Mouse (Mus musculus) naive thymus-derived CD4-positive, alpha-beta T cell, adult 2 months (primary cell): ENCODE results near the gene Zfp398.

ENCODE experiments used
- DNase-seq: peaks from one replicate; pipeline ENCODE4 v3.0.0-alpha.2; 2011; ENCODE audit warnings: low read depth

Zfp398 gene

DNA sequence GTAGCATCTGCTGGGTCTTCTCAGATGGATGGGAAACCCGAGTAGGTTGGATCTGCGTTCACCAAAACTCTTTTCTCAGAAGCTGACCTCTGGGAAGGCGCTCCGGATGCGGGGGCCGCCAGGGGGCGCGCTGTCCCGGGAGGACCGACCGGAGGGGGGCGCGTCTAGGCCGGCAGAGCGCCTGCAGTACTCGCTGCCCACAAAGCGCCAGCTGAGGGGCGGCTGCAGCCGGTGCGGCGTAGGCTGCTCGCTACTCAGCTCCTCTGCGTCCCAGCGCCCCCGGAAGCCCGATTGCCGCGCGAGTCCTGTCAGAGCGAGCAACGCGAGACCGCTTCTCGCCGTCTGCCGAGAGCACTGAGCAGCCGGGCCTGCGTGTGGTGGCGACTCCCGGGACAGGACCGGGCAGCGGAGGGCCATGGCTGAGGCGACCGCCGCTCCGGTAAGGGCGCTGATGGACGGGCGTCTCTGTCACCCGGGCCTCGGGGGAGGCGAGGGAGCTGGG is at the start of gene Zfp398:
TSS of gene Zfp398 (plus strand) at position 180 of the 502 bp plus-strand sequence.
- peak; percentile 95 for DNase-seq

DNA sequence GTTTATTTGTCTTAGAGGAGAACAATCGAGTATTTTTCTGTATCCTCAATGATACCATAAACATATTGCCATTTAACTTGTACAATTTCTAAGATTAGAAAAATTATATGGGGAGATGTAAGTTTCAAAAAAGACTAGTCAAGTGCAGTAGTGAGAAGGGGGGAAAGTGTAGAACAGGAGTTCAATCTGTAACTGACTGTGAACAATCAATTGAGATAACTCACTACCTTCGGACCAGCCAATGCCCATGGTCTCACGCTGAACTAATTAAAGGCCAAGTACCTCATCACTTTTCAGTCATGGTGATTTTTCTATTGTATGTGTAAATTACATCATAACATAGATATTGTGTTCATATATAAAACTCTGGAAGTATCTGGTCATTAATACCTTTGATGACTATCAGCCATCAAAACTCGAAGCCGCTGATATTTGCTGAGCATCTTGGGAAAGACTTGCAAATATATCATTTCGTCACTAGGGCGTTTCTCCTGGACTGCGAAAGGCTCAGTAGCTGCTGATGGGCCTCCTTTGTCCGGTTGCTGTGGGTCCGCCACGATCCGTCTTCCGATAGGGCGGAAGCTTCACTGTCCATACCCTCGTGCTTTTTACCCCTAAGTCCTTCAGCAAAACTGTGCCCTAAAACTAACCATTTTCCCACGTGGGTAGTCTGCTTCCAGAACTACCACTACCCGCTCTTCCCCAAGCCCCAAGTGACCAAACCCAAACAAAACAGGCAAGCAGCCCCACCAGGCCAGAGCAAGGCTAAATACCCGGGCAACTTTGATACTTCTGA is 47.3 kb upstream of the Zfp398 start:
- peak; percentile 93 for DNase-seq

GRCm38 (mm10) chr6:47788821-47789220 is 46.6 kb upstream of the Zfp398 start:
- no peak for DNase-seq

DNA sequence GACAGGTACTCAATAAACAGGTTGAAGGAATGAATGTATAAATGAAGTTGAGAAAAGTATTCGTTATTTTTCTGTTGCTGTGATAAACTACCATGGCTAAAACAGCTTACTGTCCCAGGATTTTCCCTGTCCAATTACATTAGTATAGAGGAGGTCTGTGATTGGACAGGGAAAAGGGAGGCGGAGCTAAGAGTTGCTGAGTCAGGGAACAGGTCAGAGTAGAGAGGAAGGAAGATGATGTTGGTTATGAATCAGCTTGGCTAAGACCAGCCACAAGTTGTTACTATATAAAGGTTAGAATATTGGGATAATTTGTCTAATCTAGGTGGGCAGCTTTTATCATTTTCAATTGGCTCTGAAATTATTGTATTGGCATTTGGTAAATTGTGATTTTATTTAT is 44.7 kb upstream of the Zfp398 start:
- no peak for DNase-seq

- DNase-seq, result no peak
Observed at GRCm38 (mm10) chr6:47792533-47792932, 42.9 kb upstream of the Zfp398 start.

- no peak for DNase-seq
Observed at GRCm38 (mm10) chr6:47793284-47793683, 42.2 kb upstream of the Zfp398 start.

- peak; percentile 53 for DNase-seq
Observed at GRCm38 (mm10) chr6:47794106-47794830, 41.2 kb upstream of the Zfp398 start.

DNA sequence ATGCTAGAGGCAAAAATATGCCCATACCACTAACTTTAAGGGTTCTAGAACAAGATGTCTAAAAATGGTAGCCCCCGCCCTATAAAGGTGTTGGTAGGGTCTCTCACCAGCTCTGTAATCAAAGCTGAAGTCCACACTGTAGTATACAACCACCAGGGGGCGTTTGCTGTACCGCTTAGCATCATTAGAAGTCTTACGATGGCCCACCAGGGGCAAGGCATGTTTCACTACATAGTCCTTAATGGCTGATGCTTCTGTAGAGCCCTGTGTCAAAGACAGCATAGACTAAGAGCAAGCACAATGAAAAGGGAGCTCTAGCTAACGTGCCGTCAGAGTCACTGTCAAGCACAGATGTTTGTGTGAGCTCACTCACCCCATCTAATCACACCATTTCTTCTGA is 36.4 kb upstream of the Zfp398 start:
- DNase-seq, result peak; percentile 90

- no peak for DNase-seq
Observed at GRCm38 (mm10) chr6:47805520-47805919, 29.9 kb upstream of the Zfp398 start.

- DNase-seq, result no peak
Observed at GRCm38 (mm10) chr6:47807419-47807818, 28.0 kb upstream of the Zfp398 start.

DNA sequence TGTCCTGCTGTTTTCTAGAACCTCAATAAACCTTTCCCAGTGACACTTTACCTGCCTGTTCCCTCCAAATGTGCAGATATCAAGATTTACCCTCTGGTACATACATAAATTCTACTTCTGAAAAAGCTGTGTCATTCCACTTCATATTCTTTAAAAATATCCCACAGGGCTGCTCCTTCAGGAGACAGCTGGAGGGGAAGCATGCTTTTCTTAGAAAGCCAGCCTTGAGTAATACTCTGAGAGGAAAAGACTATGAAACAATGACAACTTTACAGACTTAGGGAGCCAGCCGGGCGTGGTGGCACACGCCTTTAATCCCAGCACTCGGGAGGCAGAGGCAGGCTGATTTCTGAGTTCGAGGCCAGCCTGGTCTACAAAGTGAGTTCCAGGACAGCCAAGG is 26.9 kb upstream of the Zfp398 start:
- no peak for DNase-seq

- DNase-seq, result no peak
Observed at GRCm38 (mm10) chr6:47809053-47809452, 26.4 kb upstream of the Zfp398 start.

GRCm38 (mm10) chr6:47810181-47810580 is 25.3 kb upstream of the Zfp398 start:
- peak; percentile 33 for DNase-seq

- no peak for DNase-seq
Observed at GRCm38 (mm10) chr6:47811324-47811723, 24.1 kb upstream of the Zfp398 start.

GRCm38 (mm10) chr6:47812271-47812915 is 23.1 kb upstream of the Zfp398 start:
- no peak for DNase-seq

DNA sequence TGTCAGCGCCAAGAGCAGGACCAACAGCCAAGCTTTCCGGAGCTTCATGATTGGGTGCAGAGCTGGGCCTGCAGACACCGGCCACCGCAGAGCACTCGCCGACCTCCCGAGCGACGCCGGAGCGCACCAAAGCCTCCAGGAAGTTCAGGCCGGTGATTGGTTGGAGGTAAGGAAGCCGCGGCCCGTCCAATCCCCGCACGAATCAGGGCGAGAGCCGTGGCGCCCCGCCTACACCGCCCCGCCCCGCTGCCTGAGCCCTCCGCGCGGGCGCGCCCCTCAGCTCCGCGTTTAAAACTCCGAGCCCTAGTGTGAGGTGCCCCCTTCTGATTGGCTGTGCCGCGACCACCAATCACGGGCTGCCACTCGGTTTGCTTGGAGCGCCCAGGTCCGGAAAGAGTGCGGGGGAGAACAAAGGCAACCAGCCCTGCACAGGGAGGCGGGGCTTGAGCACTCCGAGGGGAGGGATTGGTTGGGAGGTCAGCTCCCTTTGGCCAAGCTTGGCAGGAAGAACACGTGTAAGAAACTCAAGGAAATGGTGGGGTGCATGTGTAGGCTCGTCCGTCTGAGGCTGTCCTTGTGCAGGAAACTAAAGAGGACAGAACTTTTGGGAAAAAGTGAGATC is 22.1 kb upstream of the Zfp398 start, which contains the start of gene Pdia4:
TSS of gene Pdia4 (minus strand) at position 174 of the 622 bp plus-strand sequence.
- DNase-seq, result peak; percentile 97

DNA sequence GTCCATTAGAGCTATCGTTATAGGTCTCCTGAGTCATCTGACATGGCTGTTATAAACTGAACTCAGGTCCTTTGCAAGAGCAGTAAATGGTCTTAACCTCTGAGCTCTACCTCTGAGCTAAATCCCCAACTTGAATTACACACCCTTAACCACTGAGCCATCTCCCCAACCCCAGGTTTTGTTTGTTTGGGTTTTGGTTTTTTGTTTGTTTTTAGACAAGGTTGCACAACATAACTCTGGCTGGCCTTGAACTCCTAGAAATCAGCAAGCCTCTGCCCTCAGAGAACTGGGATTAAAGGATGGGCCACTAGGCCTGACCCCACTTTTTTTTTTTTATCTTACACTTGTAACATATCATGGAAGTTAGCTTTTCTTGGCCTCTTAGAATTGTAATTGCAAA is 19.3 kb upstream of the Zfp398 start:
- no peak for DNase-seq

GRCm38 (mm10) chr6:47818721-47819120 is 16.7 kb upstream of the Zfp398 start:
- DNase-seq, result no peak

DNA sequence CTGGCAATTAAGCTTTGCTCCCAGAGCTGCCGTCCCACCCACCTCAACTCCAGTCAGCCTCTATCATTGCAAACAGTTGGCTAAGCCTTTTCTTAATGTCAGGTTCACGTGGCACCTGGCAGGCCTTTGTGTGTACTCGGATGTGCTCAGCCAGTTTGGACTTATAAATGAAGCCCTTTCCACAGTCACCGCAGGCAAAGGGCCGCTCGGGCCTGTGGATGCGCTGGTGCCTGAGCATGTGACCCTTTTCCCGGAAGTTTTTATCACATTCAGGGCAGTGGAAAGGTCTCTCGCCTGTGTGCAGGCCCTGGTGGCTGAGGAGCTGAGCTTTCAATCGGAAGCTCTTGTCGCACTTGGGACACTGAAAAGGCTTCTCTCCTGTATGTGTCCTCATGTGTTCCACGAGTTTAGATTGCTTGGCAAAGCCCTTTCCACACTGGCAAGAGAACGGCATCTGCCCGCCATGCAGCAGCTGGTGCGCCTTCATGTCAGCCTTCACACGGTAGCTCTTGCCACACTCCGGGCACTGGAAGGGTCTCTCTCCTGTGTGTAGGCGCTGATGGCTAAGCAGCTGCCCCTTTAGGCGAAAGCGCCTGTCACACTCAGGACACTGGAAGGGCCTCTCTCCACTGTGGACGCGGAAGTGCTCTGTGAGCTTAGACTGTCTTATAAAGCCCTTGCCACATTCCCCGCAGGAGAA is 15.7 kb upstream of the Zfp398 start:
- DNase-seq, result no peak

GRCm38 (mm10) chr6:47821236-47821635 is 14.2 kb upstream of the Zfp398 start:
- DNase-seq, result no peak

GRCm38 (mm10) chr6:47821776-47822175 is 13.7 kb upstream of the Zfp398 start:
- DNase-seq, result no peak
